Mouse (Mus musculus) liver, adult 10 weeks (tissue): ENCODE data around the gene Nkx1-1. TPM values are rescaled to one million over a fixed set of nuclear protein-coding genes. Genes with fewer than 3 reads are reported as not detected.

Source experiments
- polyA plus RNA-seq: library from polyadenylated mRNA; stranded (reverse); fragments of 350-450 nt; fragmentation: Illumina TruSeq; extraction: RNeasy Lipid Tissue Mini Kit (QIAGEN cat#74804); gene quantifications from one replicate; pipeline ENCODE4 v1.2.3, GENCODE M21; 2014; ENCODE audit warnings: low read depth, low replicate concordance

Nkx1-1 gene
- not detected for polyA plus RNA-seq

GRCm38 (mm10) chr5:33433201-33434138 is at the start of gene Nkx1-1:
Nkx1-1 (minus strand) TSS chr5:33433976.

Other genes with a start within 250 kb of the Nkx1-1 start
- gene Spon2, start 215.5 kb downstream of the Nkx1-1 start, polyA plus RNA-seq: 0.56 TPM
- 12.2 TPM for gene Ctbp1, start 159.0 kb downstream of the Nkx1-1 start, polyA plus RNA-seq
- 16.0 TPM for gene Maea, start 98.5 kb downstream of the Nkx1-1 start, polyA plus RNA-seq
- gene Uvssa, start 55.4 kb downstream of the Nkx1-1 start, polyA plus RNA-seq: 10.1 TPM
- 5.4 TPM for gene Fam53a, start 195.7 kb upstream of the Nkx1-1 start, polyA plus RNA-seq
- gene Gm9903, start 195.9 kb upstream of the Nkx1-1 start, polyA plus RNA-seq: not detected
- 30.2 TPM for gene Slbp, start 218.6 kb upstream of the Nkx1-1 start, polyA plus RNA-seq
- 2.2 TPM for gene Tacc3, start 224.2 kb upstream of the Nkx1-1 start, polyA plus RNA-seq
- gene Tmem129, start 224.4 kb upstream of the Nkx1-1 start, polyA plus RNA-seq: 9.7 TPM